8 mouse cellular contexts compared by ENCODE assay signal in the genomic region with DNA sequence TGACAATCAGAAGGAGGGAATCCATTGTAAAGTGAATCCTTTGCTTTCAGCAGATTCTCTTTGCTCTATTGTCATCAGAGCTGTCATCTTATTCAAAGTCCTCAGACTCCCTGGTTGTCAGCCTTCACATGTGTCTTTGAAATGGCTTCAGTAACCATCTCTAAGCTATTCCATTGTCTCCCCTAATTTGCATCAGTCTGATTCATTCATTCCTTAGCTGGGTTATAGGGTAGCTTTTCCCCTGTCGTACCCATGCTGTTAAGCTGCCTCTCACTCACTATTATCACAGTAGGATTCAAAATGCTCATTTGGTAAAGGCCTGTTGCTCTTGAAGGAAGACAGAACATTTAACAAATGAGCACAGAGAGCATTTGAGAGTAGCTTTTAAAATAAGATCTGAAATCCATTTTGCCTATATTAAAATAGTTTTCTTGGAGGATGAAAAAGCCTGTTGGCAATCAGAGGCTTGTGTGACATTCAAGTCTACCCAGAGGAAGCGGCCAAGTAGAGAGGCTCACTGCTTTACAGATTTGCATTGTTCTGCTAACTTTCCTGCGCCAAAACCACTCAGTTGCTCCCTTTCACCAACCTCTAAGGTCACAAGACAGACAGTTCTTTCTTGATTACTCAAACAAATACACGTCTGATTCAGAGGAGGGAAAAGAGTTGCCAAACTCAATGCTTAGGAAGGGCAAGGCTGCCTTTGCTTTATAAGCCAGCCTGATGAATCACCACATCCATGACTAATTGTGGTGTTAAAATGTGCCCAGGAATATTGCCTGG.
DNase-seq lines count a peak whose midpoint lies in the region; ATAC-seq lines count a peak whose summit lies in the region.

No protein-coding gene starts in this region.

- H3K9me3 ChIP-seq in hindbrain, embryonic 14.5 days (ENCODE audit: control insufficient read depth, low read length), result no peaks in the 10 kb centered on the region

- no peaks in the 10 kb centered on the region for H3K36me3 ChIP-seq in hindbrain, embryonic 14.5 days (replicated peaks; ENCODE audit: control insufficient read depth, insufficient read depth)

- H3K4me1 ChIP-seq in hindbrain, embryonic 14.5 days (replicated peaks; ENCODE audit: control insufficient read depth, insufficient read depth, low read length), result no peaks in the 10 kb centered on the region

- DNase-seq in lung, adult 18-20 months, result peak; percentile 5 to 11
- DNase-seq in lung, postnatal 10 days, result no peak
- DNase-seq in adrenal gland, postnatal 14 days, result peak; percentile 29
- DNase-seq in hindbrain, embryonic 14.5 days (ENCODE audit: low spot score), result no peak
- DNase-seq in right cerebral cortex, postnatal 10 days (ENCODE audit: low spot score in 2 of 2), result peak; percentile 42 to 58
- no peak for DNase-seq in cerebellum, postnatal 4 days (ENCODE audit: low spot score in 2 of 2)
- DNase-seq in heart, postnatal 25 days (ENCODE audit: low spot score), result no peak
- no peak for DNase-seq in heart, postnatal 4 days

- intact Hi-C loops in heart, postnatal 25 days (cut with DNase I), result no loop called here

- H3K4me3 ChIP-seq in hindbrain, embryonic 14.5 days (replicated peaks; ENCODE audit: low read length), result no peak overlapping the region

- 10% methylated on average over 4 of the region's 4 CpGs for WGBS in hindbrain, embryonic 14.5 days

- no peaks in the 10 kb centered on the region for H3K27me3 ChIP-seq in hindbrain, embryonic 14.5 days (ENCODE audit: control insufficient read depth, insufficient read depth, low read length)

- no peak overlapping the region for H3K9ac ChIP-seq in hindbrain, embryonic 14.5 days

- no peak overlapping the region for H3K27ac ChIP-seq in hindbrain, embryonic 14.5 days

- ATAC-seq in hindbrain, embryonic 14.5 days (ENCODE audit: low FRiP score), result peak; percentile 70

- H3K4me2 ChIP-seq in hindbrain, embryonic 14.5 days (replicated peaks), result no peak overlapping the region

Comparison
In these comparisons a context has a peak if more than half of its experiments do, and no peak if none do; other contexts are left out.
1. DNase-seq: peak in lung, adult 18-20 months (2 of 2), adrenal gland, postnatal 14 days (single experiment) and right cerebral cortex, postnatal 10 days (2 of 2); none in lung, postnatal 10 days (single experiment), hindbrain, embryonic 14.5 days (single experiment), cerebellum, postnatal 4 days (0 of 2), heart, postnatal 25 days (single experiment) and heart, postnatal 4 days (single experiment).